12 mouse cellular contexts compared by ENCODE assay signal in the genomic region with DNA sequence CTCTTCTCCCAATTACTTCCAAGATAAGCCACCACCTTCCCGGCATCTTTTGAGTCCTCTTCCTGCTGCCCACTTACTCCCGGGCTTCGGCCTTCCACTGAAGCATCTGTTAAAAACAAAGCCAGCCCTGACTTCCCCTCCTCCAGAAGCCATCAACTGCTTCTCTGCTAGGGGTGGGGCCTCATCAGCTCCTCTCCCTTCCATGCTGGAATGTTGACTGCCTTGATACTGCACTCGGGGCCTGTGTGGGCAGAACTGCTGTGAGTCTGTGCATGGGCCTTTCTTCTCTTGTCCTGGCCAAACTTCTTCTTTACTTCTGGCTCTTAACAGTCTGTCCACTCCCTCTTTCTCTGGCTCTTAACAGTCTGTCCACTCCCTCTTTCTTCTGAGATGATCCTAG.
DNase-seq lines count a peak whose midpoint lies in the region; ATAC-seq and TF ChIP-seq lines count a peak whose summit lies in the region.
"Had no signal": no experiment of that assay in that cellular context is flagged by ENCODE, and none has a peak within 500 bp of the region (broad histone marks: within the 10 kb centered on the region; RNA-seq: fewer than 3 reads in every experiment).

No protein-coding gene starts in this region.

- DNase-seq in heart, adult 18-20 months = peak; percentile 33 to 37
- DNase-seq in heart, adult 9 months (ENCODE audit: low spot score in 2 of 2) = no peak
- DNase-seq in lung, adult 2 months = no peak
- DNase-seq in embryonic facial prominence, embryonic 14.5 days (ENCODE audit: low spot score) = peak; percentile 71
- DNase-seq: cerebellum, postnatal 10 days; gastrocnemius, postnatal 10 days; right cerebral cortex, postnatal 14 days had no signal

- peaks cover 11% of the 10 kb centered on the region for H3K4me1 ChIP-seq in lung, embryonic 16.5 days (replicated peaks; ENCODE audit: control insufficient read depth, insufficient read depth, low read length)
- peaks cover 10% of the 10 kb centered on the region for H3K4me1 ChIP-seq in lung, adult 2 months (ENCODE audit: control insufficient read depth, insufficient read depth, low read length)
- peaks cover 8% of the 10 kb centered on the region; the same call in 1 of the 2 replicates for H3K4me1 ChIP-seq in embryonic facial prominence, embryonic 14.5 days (ENCODE audit: control insufficient read depth, insufficient read depth, low read length)
- H3K4me1 ChIP-seq in neural tube, embryonic 15.5 days = peaks cover 3% of the 10 kb centered on the region
- H3K4me1 ChIP-seq: midbrain, embryonic 15.5 days had no signal

- H3K9me3 ChIP-seq in lung, embryonic 16.5 days (ENCODE audit: control insufficient read depth, low read length) = no peaks in the 10 kb centered on the region
- no peaks in the 10 kb centered on the region for H3K9me3 ChIP-seq in embryonic facial prominence, embryonic 14.5 days (ENCODE audit: control insufficient read depth, low read length)
- no peaks in the 10 kb centered on the region for H3K9me3 ChIP-seq in neural tube, embryonic 15.5 days (replicated peaks)
- H3K9me3 ChIP-seq: midbrain, embryonic 15.5 days had no signal

- H3K4me3 ChIP-seq in lung, embryonic 16.5 days (ENCODE audit: low read length) = no peak overlapping the region
- no peak overlapping the region for H3K4me3 ChIP-seq in lung, adult 2 months (replicated peaks; ENCODE audit: extremely low read depth, low read depth, low read length)
- no peak overlapping the region for H3K4me3 ChIP-seq in embryonic facial prominence, embryonic 14.5 days (ENCODE audit: low read depth, low read length)
- no peak overlapping the region for H3K4me3 ChIP-seq in neural tube, embryonic 15.5 days (replicated peaks)
- H3K4me3 ChIP-seq: midbrain, embryonic 15.5 days had no signal

- no peaks in the 10 kb centered on the region for H3K27me3 ChIP-seq in lung, embryonic 16.5 days (ENCODE audit: control insufficient read depth, insufficient read depth, low read depth, low read length)
- no peaks in the 10 kb centered on the region for H3K27me3 ChIP-seq in embryonic facial prominence, embryonic 14.5 days (replicated peaks; ENCODE audit: control insufficient read depth, insufficient read depth, low read length)
- H3K27me3 ChIP-seq in neural tube, embryonic 15.5 days (replicated peaks) = no peaks in the 10 kb centered on the region
- H3K27me3 ChIP-seq: midbrain, embryonic 15.5 days had no signal

- no peak for TF ChIP-seq POLR2A in lung, adult 2 months (IDR thresholded peaks at IDR 0.05; ENCODE audit: borderline replicate concordance, extremely low read depth, low read depth, low read length)

- H3K36me3 ChIP-seq in lung, embryonic 16.5 days (ENCODE audit: control insufficient read depth, insufficient read depth, low read length) = no peaks in the 10 kb centered on the region; the same call in 1 of the 2 replicates
- H3K36me3 ChIP-seq in embryonic facial prominence, embryonic 14.5 days (ENCODE audit: control insufficient read depth, insufficient read depth, low read length) = no peaks in the 10 kb centered on the region
- no peaks in the 10 kb centered on the region for H3K36me3 ChIP-seq in neural tube, embryonic 15.5 days
- H3K36me3 ChIP-seq: midbrain, embryonic 15.5 days had no signal

- H3K4me2 ChIP-seq in lung, embryonic 16.5 days (ENCODE audit: low read depth, low read length) = no peak overlapping the region
- no peak overlapping the region for H3K4me2 ChIP-seq in embryonic facial prominence, embryonic 14.5 days (ENCODE audit: low read depth, low read length)
- H3K4me2 ChIP-seq in neural tube, embryonic 15.5 days = no peak overlapping the region
- H3K4me2 ChIP-seq: midbrain, embryonic 15.5 days had no signal

- no peak overlapping the region for H3K27ac ChIP-seq in lung, embryonic 16.5 days (ENCODE audit: low read length)
- peak overlapping the region; percentile 68 for H3K27ac ChIP-seq in embryonic facial prominence, embryonic 14.5 days (replicated peaks; ENCODE audit: low read depth, low read length)
- H3K27ac ChIP-seq in neural tube, embryonic 15.5 days (replicated peaks) = no peak overlapping the region
- H3K27ac ChIP-seq: midbrain, embryonic 15.5 days had no signal

- peak; percentile 72 for ATAC-seq in lung, embryonic 16.5 days (ENCODE audit: low read depth)
- ATAC-seq in embryonic facial prominence, embryonic 14.5 days (ENCODE audit: low read depth) = peak; percentile 87
- 0 out of 2 replicates have a peak, but pooled peaks have one; percentile 13 for ATAC-seq in neural tube, embryonic 15.5 days (ENCODE audit: low FRiP score)
- ATAC-seq in activated CD4-positive, CD25-positive, alpha-beta regulatory T cell, adult 4 months = no peak
- no peak for ATAC-seq in erythroblast, adult 5-6 weeks (replicated peaks; ENCODE audit: low FRiP score, poor library complexity, severe bottlenecking)
- ATAC-seq: midbrain, embryonic 15.5 days had no signal

- TF ChIP-seq CTCF in lung, adult 2 months (IDR thresholded peaks at IDR 0.05; ENCODE audit: insufficient read depth, low read length) = no peak

- WGBS in lung, embryonic 16.5 days = 5% methylated on average over 4 of the region's 4 CpGs
- 21% methylated on average over 4 of the region's 4 CpGs for WGBS in lung, adult 2 months
- 14% methylated on average over 4 of the region's 4 CpGs for WGBS in embryonic facial prominence, embryonic 14.5 days
- WGBS in neural tube, embryonic 15.5 days = 9% methylated on average over 4 of the region's 4 CpGs

- no peak overlapping the region for H3K9ac ChIP-seq in lung, embryonic 16.5 days (ENCODE audit: low read length)
- no peak overlapping the region for H3K9ac ChIP-seq in embryonic facial prominence, embryonic 14.5 days (ENCODE audit: low read depth, low read length)
- no peak overlapping the region for H3K9ac ChIP-seq in neural tube, embryonic 15.5 days (replicated peaks)
- H3K9ac ChIP-seq: midbrain, embryonic 15.5 days had no signal

Comparison
In these comparisons a context has a peak if more than half of its experiments do, and no peak if none do; other contexts are left out.
1. DNase-seq: peak in heart, adult 18-20 months (2 of 2) and embryonic facial prominence, embryonic 14.5 days (single experiment); none in heart, adult 9 months (0 of 2) and lung, adult 2 months (single experiment).
2. ATAC-seq: peak in lung, embryonic 16.5 days (single experiment), embryonic facial prominence, embryonic 14.5 days (single experiment) and neural tube, embryonic 15.5 days (single experiment); none in activated CD4-positive, CD25-positive, alpha-beta regulatory T cell, adult 4 months (single experiment) and erythroblast, adult 5-6 weeks (single experiment).